Mouse (Mus musculus) neutrophil, adult 5-6 weeks (primary cell): Measurements from ENCODE around the gene Trip10. TPM values are rescaled to one million over a fixed set of nuclear protein-coding genes. Genes with fewer than 3 reads are reported as not detected.

Experiments
- ATAC-seq: fragments of 151-379, 151-347 bp; 2 replicates; pipeline ENCODE4 v1.8.0; 2017; ENCODE audit warnings: mild to moderate bottlenecking, moderate TSS enrichment; ENCODE audit not compliant: insufficient number of reproducible peaks, poor library complexity, low FRiP score, severe bottlenecking; ENCODE audit errors: extremely low read depth
- total RNA-seq: library from RNA; stranded (forward); fragments of 200-1000 nt; gene quantifications from 2 replicates; pipeline ENCODE4 v1.2.3, GENCODE M21; 2017

Trip10 gene
- total RNA-seq, 1 experiment from 2014 or later = 3.4 TPM

DNA sequence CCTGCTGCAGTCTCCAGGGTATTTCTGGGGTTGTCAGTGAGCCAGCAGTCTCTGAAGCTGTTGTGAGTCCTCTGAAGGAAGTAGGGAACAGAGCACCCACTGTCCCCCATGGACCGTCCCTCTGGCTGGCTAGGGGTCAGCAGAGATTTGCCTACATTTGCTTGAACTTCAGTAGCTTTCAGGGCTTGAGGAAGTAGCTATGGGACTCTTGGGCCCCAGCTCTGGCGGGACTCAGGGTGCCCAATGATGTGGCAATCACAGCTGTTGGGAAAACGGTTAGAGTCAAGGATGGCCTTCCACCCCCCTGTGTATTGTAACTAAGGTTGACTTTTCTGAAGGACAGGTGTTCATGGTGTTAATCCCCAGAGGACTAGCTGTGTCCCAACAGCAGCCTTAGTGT, 31.2 kb downstream of the Trip10 start:
- no peak for ATAC-seq

- ATAC-seq = no peak
These were observed 34.7 kb downstream of the Trip10 start for GRCm38 (mm10) chr17:57283906-57284305.

- ATAC-seq = peak; percentile 46; the same call in 1 of the 2 replicates
These were observed 35.8 kb downstream of the Trip10 start for GRCm38 (mm10) chr17:57285077-57285476.

DNA sequence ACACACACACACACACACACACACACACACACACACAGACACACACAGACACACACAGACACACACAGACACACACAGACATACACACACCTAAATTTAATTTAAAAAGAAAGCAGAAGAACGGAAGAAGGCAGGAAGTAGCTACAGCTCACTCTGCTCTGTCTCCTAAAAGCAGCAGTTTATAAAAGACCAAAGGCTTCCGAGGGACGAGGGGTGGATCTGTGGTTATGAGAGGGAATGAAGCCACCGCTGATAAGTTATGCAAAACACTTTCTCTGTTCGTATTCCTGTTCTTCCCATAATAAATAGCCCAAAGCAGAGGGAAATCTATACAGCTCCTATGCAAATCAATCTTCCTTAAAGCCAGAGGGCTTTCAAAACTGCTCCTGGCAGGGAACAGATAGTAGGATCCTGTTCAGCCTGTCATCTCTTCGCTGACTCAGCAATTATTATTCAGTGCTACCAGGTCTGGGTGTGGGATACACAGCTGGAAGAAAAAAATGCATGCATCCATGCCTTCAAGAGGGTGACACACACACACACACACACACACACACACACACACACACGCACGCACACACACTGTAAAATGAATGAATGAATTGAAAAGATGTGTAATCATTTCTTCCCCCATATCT, 37.6 kb downstream of the Trip10 start:
- no peak for ATAC-seq

- ATAC-seq = no peak
These were observed 40.0 kb downstream of the Trip10 start for GRCm38 (mm10) chr17:57289252-57289651.

DNA sequence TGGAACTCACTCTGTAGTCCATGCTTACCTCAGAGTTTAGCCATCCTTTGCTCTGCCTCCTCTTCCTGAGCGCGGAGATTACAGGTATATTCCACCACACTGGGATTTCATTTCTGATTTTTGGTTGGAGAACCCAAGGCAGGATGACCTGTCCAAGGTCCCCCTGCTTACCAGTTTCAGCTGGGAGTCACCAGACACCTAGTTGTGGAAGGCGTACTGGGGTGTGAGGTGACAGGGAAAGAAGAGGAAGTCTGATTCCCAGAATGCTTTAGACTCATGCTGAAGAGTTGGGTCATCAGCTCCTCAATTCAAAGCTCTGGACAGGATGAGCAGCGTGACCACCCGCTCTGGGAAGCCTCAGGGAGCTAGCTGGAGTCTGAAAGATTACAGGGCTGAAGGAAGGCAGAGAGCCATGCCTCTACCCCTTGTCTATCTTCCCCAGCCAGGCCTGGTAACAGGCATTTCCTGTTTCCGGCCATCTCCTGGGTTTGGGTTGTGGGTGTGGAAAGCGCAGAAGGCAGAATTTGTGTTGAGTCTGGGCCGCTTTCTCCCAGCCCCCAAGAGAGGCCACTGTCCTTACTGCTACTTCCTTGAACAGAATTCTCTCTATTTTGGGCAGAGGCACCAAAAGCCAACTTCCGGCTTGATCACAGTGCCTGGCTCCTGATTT, 40.9 kb downstream of the Trip10 start:
- ATAC-seq = peak; percentile 25

- ATAC-seq = peak; percentile 49
These were observed 41.4 kb downstream of the Trip10 start for GRCm38 (mm10) chr17:57290671-57291055.

DNA sequence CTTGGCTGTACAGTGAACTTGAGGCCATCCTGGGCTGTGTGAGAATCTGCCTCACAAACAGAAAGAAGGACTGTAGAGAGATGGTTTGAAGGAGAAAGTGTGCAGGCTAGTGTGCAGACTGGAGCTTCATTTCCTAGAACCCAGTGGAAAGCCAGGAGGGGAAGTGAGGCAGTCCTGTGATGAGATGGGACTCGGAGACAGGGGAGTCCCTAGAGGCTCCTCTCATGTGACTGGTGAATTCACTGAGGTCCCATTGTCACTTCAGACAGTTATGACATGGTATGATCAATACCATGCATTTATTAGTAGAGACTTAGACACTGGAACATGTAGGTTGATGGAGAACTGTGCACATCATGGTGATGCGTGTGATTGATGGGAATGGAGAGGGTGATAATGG, 43.0 kb downstream of the Trip10 start:
- no peak for ATAC-seq

- no peak for ATAC-seq
These were observed 43.7 kb downstream of the Trip10 start for GRCm38 (mm10) chr17:57292968-57293367.

DNA sequence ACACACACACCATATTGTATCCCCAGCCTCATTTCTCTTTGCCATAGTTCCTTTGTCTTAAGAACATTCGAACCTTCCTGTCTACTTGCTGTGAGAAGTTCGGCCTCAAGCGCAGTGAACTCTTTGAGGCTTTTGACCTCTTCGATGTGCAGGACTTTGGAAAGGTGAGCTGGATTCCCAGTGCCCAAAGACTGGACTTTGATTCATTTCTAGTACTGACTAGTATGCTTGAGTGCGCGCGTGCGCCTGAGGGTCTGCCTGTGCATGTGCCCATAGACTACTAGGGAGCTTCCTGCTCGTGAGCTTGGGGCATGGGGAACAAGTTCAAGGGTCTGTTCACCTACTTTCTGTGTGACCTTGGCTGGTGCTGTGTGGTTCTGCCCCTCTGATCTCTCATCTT, 46.7 kb downstream of the Trip10 start:
- ATAC-seq = no peak

GRCm38 (mm10) chr17:57297040-57297439, 47.8 kb downstream of the Trip10 start:
- ATAC-seq = no peak

DNA sequence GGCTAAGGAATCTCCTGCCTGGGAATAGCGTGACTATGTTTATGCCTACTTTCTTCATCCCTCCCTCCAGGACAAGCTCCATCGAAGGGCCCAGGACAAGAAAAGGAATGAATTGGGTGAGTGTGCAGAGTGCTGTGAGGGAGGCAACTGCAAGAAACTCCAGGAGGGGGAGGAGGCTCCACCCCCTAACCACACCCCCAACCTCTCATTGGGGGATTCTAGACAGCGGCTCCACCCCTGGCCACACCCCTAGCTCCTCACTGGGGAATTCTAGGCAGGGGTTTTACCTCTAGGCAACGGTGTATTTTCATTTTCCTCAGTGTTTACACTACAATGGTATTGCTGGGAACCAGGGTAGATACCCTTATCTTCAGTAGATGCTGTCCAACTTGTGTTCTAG, 56.3 kb downstream of the Trip10 start:
- 0 out of 2 replicates have a peak, but pooled peaks have one; percentile 18 for ATAC-seq

DNA sequence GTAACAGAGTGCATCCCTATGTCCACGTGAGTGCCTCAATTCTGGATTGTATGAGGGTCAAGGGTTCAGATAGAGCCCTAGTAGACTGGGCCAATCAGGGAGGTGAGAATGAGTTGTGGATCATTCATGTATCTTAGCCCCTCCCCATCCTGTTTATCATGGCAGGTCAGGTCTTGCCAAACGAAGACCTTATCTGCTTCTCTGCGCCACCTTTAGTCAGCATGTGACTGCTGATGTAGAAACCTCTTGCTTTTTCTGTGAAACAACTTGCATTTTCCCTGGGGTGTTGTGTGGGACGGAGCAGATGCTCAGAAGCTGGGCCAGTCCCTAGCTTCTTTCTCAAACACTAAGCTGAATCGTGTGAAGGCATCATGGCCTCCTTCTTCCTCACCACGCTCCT, 57.8 kb downstream of the Trip10 start:
- no peak for ATAC-seq

- no peak for ATAC-seq
These were observed 62.5 kb downstream of the Trip10 start for GRCm38 (mm10) chr17:57311801-57312200.

Other genes starting within 250 kb of the Trip10 start
- gene Pspn, start 249.4 kb upstream of the Trip10 start, total RNA-seq = not detected in 2 replicates
- 56.5 and 56.7 TPM in 2 replicates for gene Gtf2f1, start 238.2 kb upstream of the Trip10 start, total RNA-seq
- not detected in 2 replicates for gene Gm17949, start 238.0 kb upstream of the Trip10 start, total RNA-seq
- gene Khsrp, start 217.9 kb upstream of the Trip10 start, total RNA-seq = 54.5 and 58.2 TPM in 2 replicates
- not detected in 2 replicates for gene Slc25a41, start 207.8 kb upstream of the Trip10 start, total RNA-seq
- gene Crb3, start 190.3 kb upstream of the Trip10 start, total RNA-seq = 3.3 TPM in 2 replicates
- gene Slc25a23, start 189.6 kb upstream of the Trip10 start, total RNA-seq = 3.4 and 3.6 TPM in 2 replicates
- 145 and 158 TPM in 2 replicates for gene Dennd1c, start 170.9 kb upstream of the Trip10 start, total RNA-seq
- 0.37 and 0.70 TPM in 2 replicates for gene Tubb4a, start 161.7 kb upstream of the Trip10 start, total RNA-seq
- gene Tnfsf9, start 144.1 kb upstream of the Trip10 start, total RNA-seq = 1.7 and 2.0 TPM in 2 replicates
- gene Cd70, start 99.7 kb upstream of the Trip10 start, total RNA-seq = not detected in 2 replicates
- 79.1 and 86.9 TPM in 2 replicates for gene Tnfsf14, start 55.3 kb upstream of the Trip10 start, total RNA-seq
- 164 TPM in 2 replicates for gene C3, start 21.3 kb upstream of the Trip10 start, total RNA-seq
- 26.2 and 34.1 TPM in 2 replicates for gene Gpr108, start 1.0 kb upstream of the Trip10 start, total RNA-seq
- 373 and 377 TPM in 2 replicates for gene Vav1, start 29.6 kb downstream of the Trip10 start, total RNA-seq
- 62.1 and 63.0 TPM in 2 replicates for gene Adgre1, start 109.2 kb downstream of the Trip10 start, total RNA-seq